Mouse (Mus musculus) thymus, adult 2 months (tissue): ENCODE measurements at regions not wholly inside any gene's neighbourhood (a gene's known extent, or its start where the extent isn't known, plus 50 kb on each side); places are given as distances from the start of the nearest gene placed in this dataset.

Experiments
- CTCF ChIP-seq: fragments of 200-500 bp; IDR thresholded peaks from 2 replicates; pipeline ENCODE4 v1.5.1; 2012; ENCODE audit warnings: mild to moderate bottlenecking, control low read depth, low read length, moderate library complexity, borderline replicate concordance; ENCODE audit not compliant: control insufficient read depth, poor library complexity, insufficient read depth; ENCODE audit errors: extremely low read depth
- POLR2A ChIP-seq: fragments of 200-500 bp; IDR thresholded peaks from 2 replicates; pipeline ENCODE4 v1.6.1; 2012; ENCODE audit warnings: mild to moderate bottlenecking, low read length, control low read depth, moderate library complexity; ENCODE audit not compliant: control insufficient read depth, poor library complexity, insufficient read depth; ENCODE audit errors: extremely low read depth

DNA sequence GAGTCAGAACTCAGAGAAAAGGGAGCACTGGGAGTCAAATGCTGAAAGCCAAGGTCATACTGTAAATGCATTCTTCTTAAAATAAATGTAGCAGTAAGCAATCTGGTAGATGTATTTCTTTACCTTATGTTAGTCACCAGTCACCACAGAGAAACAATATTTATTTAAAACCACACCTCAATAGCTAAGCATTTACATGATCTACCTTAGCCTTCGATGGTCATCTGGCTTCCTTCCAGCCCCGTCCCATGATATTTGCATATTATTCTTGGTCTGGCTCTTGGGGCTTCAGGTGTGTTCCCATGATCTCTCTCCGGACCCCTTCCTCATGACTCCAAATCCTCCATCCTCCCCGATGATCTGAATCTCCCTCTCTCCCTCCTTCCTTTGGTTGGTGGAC, 107.1 kb upstream of the Lgalsl start:
- TF ChIP-seq CTCF (no peak), POLR2A (no peak)
